Mouse (Mus musculus) midbrain, embryonic 12.5 days (tissue): ENCODE results near the gene Gm20809. TPM values are rescaled to one million over a fixed set of nuclear protein-coding genes. Genes with fewer than 3 reads are reported as not detected.
"Not testable (repeated sequence)": the region's sequence is repeated elsewhere in the genome, so short reads cannot be mapped to it uniquely, and the experiment has no call there.

Experiments used
- ATAC-seq: fragments of 200-750 bp; cut with Nextera tagmentation; 2 replicates; pipeline ENCODE4 v1.8.0; 2017; ENCODE audit warnings: low read depth, moderate TSS enrichment, moderate library complexity; ENCODE audit not compliant: low FRiP score
- H3K27ac ChIP-seq: fragments of 300-500 bp; sonication (generic); replicated peaks from 2 replicates; pipeline ENCODE4 v1.5.1; 2016; ENCODE audit warnings: mild to moderate bottlenecking
- H3K27me3 ChIP-seq: fragments of 300-500 bp; sonication (generic); 2 replicates; pipeline ENCODE4 v1.6.1; 2016; ENCODE audit warnings: mild to moderate bottlenecking
- H3K36me3 ChIP-seq: fragments of 300-500 bp; sonication (generic); 2 replicates; pipeline ENCODE4 v1.6.1; 2016
- H3K4me1 ChIP-seq: fragments of 300-500 bp; sonication (generic); 2 replicates; pipeline ENCODE4 v1.6.1; 2016
- H3K4me2 ChIP-seq: fragments of 300-500 bp; sonication (generic); replicated peaks from 2 replicates; pipeline ENCODE4 v1.6.1; 2016; ENCODE audit warnings: mild to moderate bottlenecking, moderate library complexity
- H3K4me3 ChIP-seq: fragments of 300-500 bp; sonication (generic); 2 replicates; pipeline ENCODE4 v1.5.1; 2016; ENCODE audit warnings: mild to moderate bottlenecking
- H3K9ac ChIP-seq: fragments of 300-500 bp; sonication (generic); replicated peaks from 2 replicates; pipeline ENCODE4 v1.6.1; 2016; ENCODE audit warnings: mild to moderate bottlenecking, moderate library complexity
- H3K9me3 ChIP-seq: fragments of 300-500 bp; sonication (generic); 2 replicates; pipeline ENCODE4 v1.6.1; 2016; ENCODE audit warnings: mild to moderate bottlenecking
- WGBS: fragments of 180-500 bp; shearing (Covaris S2); methylation state at CpG from one replicate; pipeline ENCODE4 v1.1.7; 2016; 5-methylcytosine and 5-hydroxymethylcytosine counted together
- polyA plus RNA-seq: library from polyadenylated mRNA; unstranded; fragments of >200 nt; fragmentation: Nextera tagmentation; extraction: Ambion mirVana; gene quantifications from 2 replicates; pipeline ENCODE4 v1.2.1, GENCODE M21; 2016

Gm20809 gene
- not detected in 2 replicates for polyA plus RNA-seq

DNA sequence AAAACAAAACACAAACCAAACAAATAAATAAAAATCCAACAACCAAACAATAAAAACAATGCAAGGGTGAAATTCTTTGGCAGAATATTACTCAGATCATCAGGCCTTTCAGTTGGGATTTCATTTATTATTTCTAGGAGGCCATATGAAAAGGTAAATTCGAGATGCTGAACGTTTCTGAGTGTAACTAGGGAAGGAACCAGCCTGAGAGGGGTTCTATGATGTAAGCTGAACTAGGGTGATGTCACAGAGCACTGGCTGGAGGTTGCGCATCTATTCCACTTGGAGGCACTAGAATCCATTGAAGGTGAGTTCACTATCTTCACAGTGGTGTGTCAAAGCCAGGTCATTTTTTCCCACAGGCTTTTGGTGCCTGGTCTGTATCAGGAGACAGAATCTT, at the start of gene Gm20809:
Gene Gm20809 (plus strand): TSS at position 301 of the 400 bp plus-strand sequence.
- not testable (repeated sequence) for H3K4me2 ChIP-seq, ATAC-seq, H3K9ac ChIP-seq, H3K27ac ChIP-seq, H3K4me1 ChIP-seq, H3K4me3 ChIP-seq, H3K27me3 ChIP-seq, H3K36me3 ChIP-seq, H3K9me3 ChIP-seq
- no CpG with 5 or more reads among the region's 3 CpGs for WGBS
